Mouse (Mus musculus) kidney, postnatal 4 days (tissue): ENCODE data around the gene Spr.
"Not testable (repeated sequence)": the region's sequence is repeated elsewhere in the genome, so short reads cannot be mapped to it uniquely, and the experiment has no call there.

ENCODE experiments used
- DNase-seq, 2 experiments: peaks; one replicate each; pipeline ENCODE4 v3.0.0; 2021; ENCODE audit warnings: mixed read lengths in 2 of 2

The Spr gene

GRCm38 (mm10) chr6:85137217-85138035 lies at the start of gene Spr:
Gene Spr, minus strand, starts transcription at chr6:85137766.
- DNase-seq, result peak; percentile 96 to 97

GRCm38 (mm10) chr6:85186744-85187059 lies 49.1 kb upstream of the Spr start:
- no peak for DNase-seq

- peak; percentile 67 to 82 for DNase-seq
Measured at GRCm38 (mm10) chr6:85186033-85186743, 48.6 kb upstream of the Spr start.

DNA sequence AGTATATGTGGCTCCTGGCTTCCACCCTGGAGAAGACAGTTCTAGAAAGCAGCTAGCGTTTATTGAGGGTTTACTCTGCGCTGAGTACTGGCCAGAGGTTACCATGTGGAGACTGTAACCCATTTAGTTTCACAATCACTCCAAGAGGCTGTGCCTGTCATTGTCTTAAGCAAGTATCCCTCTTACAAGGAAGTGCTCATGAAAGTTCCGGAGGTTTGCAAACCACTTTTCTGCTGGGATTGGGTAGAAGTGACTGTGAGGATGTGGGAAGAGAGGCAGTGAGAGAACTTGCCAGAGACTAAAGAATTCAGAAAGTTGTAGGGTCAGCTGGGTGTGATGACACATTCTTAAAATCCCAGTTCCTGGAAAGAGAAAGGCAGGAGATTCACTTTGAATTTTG lies 46.4 kb upstream of the Spr start:
- no peak for DNase-seq

DNA sequence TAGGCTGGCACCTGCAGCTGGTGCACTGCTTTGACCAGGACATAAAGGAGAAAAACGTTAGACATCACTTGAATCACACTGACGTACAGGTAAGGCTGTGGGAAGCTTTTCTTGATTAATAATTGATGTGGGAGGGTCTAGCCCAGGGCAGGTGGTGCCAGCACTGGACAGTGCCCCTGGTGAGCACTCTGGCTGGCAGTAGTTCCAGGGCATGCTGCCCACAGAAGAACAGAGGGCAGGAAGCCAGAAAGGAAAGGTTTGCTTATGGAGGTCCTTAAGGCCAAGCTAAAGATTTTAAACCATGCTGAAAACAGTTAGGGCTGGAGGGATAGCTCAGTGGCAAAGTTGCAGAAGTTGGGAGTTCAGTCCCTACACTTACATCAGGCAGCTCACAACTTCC lies 42.5 kb upstream of the Spr start:
- no peak for DNase-seq

- peak in 1 of 2 experiments; percentile 48 for DNase-seq
Measured at GRCm38 (mm10) chr6:85179569-85179968, 42.0 kb upstream of the Spr start.

DNA sequence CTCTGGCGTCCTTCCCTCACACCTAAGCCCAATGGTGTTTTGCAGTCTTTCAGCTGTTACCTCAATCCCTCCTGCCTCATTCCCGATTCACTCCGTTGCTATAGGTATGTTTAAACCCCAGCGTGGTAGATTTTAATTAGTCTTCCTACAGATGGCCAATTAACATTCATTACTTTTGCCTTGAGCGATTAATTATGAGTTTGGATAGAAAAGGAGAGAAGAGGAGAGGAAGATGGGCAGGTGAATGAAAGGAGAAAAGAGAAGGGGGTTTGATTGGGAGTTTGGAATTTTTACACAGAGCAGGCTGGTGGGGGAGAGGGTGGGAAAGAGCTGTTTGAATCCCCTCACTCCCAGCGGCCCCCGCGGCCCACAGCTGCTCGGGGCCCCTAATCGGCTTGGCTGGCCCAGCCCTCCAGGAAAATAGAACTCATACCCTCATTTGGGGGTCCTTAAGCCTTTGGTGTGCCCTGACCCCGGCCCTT lies 27.9 kb upstream of the Spr start:
- no peak for DNase-seq

- DNase-seq, result peak; percentile 91
Measured at GRCm38 (mm10) chr6:85160201-85160923, 22.8 kb upstream of the Spr start.

- peak; percentile 75 to 82 for DNase-seq
Measured at GRCm38 (mm10) chr6:85159092-85159760, 21.7 kb upstream of the Spr start.

DNA sequence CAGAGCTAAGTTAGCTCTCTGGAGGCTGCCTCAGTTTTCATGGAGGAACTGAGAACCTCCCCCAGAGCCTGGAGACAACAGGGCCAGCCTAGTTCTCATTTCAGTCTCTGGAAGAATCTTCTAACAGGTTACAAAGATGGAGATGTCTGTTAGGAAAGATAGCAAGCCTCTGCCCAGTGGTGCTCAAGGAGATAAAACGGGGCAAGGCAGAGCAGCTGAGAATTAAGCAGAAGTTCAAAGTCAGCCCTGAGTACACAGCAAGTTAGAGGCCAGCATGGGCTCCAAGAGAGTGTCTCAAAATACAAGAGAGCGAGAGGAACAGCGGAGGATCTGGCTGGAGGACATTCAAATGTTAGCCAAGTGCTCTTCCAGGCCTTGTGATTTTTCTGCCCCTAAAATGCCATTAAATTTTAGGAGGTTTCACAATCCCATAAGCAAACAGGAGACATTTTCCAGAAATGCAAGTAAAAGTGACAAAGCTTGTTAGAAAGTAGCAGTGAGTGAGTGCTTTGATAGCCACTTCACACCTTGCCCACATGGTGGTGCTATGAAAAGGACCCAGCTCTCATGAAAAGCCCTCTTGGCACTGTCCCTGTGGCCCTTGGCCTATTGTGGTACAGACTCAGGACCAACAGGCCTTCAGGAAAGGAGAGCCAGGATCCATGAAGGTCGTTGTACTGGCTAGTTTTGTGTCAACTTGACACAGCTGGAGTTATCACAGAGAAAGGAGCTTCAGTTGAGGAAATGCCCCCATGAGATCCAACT lies 20.7 kb upstream of the Spr start:
- peak in 1 of 2 experiments; percentile 29 for DNase-seq

DNA sequence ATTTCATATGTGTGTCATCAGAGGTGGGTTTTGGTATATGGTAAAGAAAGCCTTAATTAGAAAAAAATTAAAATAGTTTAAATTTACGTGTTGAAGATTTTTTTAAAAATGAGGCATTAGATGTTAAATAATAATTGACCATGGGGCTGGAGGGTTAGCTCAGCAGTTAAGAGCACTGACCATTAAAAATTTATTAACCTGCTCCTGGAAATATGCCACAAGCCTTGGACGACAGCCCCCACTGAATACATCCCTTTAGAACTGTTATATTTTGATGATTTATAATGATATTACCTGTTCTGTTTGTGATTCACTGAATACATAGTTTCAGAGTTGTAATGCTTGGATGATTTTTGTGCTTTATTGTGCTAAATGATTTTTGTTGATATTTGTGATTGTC lies 19.0 kb upstream of the Spr start:
- DNase-seq, result not testable (repeated sequence)

DNA sequence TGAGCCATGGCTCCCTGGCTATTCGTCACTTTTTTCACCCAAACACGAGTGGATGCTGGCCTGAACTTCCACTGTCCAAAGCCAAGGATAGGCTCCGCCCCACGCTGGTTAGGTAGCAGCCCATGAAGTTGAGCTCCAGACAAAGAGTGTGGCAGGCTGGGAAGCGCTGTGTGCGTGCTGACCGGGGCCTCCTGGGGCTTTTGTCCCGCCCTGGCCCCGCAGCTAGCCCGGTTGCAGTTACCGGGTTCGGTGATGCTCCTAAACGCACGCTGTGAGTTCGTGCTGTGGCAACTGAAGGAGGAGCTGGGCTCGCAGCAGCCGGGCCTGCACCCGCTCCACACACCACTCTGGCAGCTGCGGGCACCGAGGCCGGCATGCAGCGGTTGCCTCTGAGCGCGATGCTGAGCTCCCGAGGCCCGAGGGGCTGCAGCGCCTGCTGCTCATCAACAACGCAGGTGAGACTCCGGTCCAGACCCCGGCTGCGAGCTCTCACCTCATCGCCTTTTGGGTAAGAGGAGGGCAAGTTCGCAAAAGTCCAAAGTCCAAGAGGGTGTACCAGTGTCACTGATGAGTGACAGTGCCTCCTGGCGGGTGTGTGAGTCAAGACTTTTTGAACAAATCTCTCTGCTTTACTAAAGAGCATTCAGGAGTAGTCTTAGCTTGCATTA lies 17.4 kb upstream of the Spr start:
- peak; percentile 77 to 85 for DNase-seq

- DNase-seq, result peak; percentile 76 to 84
Measured at GRCm38 (mm10) chr6:85153970-85154540, 16.5 kb upstream of the Spr start.

- DNase-seq, result no peak
Measured at GRCm38 (mm10) chr6:85150386-85150785, 12.8 kb upstream of the Spr start.

- DNase-seq, result no peak
Measured at GRCm38 (mm10) chr6:85147636-85148035, 10.1 kb upstream of the Spr start.

GRCm38 (mm10) chr6:85144466-85144865 lies 6.9 kb upstream of the Spr start:
- DNase-seq, result no peak

DNA sequence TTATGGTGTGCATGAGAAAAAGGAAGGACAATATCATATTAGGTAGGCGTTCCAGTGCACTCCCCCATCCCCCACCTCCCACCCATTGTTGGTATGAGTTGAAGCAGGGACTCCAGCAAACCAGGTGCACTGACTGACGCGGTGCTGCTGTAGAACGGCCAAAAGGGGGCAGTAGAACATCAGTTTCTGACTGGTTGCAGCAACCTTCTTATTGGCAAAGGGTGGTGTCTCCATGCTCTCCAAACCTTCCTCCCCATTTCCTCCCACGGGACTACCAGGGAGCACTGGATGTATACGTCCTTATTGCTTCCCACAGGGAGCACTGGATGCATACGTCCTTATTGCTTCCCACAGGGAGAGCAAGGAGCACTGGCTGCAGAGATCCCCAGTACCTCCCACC lies 3.4 kb upstream of the Spr start:
- peak; percentile 63 to 71 for DNase-seq

DNA sequence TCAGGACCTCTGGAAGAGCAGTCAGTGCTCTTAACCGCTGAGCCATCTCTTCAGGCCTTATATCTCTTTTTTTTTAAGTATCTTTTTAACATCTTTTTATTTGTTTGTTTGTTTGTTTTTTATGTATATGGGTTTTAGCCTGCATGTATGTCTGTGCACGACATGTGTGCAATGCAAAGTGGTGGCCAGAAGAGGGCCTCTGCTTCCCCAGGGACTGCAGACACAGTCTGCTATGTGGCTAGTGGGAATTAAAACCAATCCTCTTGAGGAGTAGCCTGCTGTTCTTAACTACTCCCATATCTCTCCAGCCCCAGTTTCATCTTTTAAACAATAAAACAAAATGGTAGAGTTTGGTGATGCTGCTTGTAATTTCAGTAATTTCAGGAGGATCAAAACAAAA lies 2.0 kb upstream of the Spr start:
- no peak for DNase-seq

DNA sequence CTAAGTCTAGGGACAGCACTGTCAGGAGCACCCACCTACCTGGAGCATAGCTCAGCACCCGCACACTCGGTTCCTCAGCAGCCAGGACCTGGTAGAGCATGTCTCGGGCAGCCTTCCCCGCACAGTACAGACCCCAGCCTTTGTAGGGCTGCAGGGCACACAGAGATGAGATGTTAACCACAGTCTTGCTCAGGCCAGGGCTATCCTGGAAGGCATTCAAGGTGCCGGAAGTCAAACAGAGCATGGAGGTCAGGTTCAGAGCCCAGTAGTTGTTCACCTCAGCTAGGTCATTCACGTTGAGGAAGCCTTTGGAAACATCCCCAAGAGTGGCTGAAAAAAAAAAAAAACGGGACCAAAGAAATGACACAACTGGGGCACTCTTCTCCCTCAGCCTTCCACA lies 782 bp downstream of the Spr start:
- DNase-seq, result not testable (repeated sequence)

DNA sequence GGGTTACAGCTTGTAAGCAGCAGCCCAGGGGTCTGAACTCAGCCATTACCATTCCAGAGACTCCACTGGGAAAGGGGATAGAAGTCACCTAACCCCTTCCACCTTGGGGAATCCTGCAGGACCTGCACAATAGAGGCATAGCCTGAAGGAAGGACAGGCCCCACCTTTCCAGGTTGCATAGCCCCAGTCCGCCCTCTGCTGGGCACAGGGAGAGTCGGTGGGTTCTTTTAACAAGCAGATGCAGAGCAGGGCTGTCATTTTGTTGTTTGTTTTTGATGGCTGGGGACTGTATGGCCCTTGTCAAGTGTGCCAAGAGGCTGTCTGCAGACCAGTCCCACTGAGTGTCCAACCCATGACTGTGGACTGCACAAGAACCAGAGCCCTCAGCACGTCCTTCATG lies 4.8 kb downstream of the Spr start:
- DNase-seq, result peak; percentile 59 to 67

GRCm38 (mm10) chr6:85132237-85132636 lies 5.3 kb downstream of the Spr start:
- not testable (repeated sequence) for DNase-seq
